Mouse (Mus musculus): ENCODE results near the gene Hhipl2. TPM values are rescaled to one million over a fixed set of nuclear protein-coding genes. Genes with fewer than 3 reads are reported as not detected.
"Not testable (repeated sequence)": the region's sequence is repeated elsewhere in the genome, so short reads cannot be mapped to it uniquely, and the experiment has no call there.

The Hhipl2 gene
- polyA plus RNA-seq, 1 experiment from 2014 or later, result not detected

DNA sequence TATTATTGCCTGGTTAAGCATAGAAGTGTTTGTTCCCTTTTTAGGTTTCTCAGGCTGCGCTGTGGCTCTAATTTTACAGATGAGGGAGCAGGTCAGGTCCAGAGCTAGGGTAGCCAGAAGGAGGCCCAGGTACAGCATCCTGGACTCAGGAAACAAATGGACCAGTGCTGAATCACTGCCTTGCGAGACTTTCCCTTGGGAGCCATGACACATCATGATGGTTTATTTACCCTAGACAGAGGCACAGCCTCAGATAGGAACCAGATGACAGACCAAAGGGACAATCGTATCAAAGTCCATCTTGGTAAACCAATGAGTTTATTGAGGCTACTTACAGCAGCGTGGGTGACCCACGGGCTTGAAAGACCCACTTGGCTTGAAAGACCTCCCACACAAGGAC is 36.2 kb upstream of the Hhipl2 start:
- TF ChIP-seq EP300 (IDR thresholded peaks at IDR 0.05; ENCODE audit: low read depth) (no peak), CTCF (IDR thresholded peaks at IDR 0.05; ENCODE audit: low read depth) (no peak)
- H3K4me2 ChIP-seq (ENCODE audit: low read depth, low read length), result no peak overlapping the region
- H3K4me3 ChIP-seq (ENCODE audit: low read depth, low read length), result no peak overlapping the region
- no peaks in the 10 kb centered on the region for H3K36me3 ChIP-seq (replicated peaks; ENCODE audit: insufficient read depth, low read length)
- no peaks in the 10 kb centered on the region; the same call in 1 of the 2 replicates for H3K4me1 ChIP-seq (ENCODE audit: insufficient read depth)
- DNase-seq (no peak), ATAC-seq (no peak)
- H3K9ac ChIP-seq (replicated peaks), result no peak overlapping the region
- WGBS (ENCODE audit: insufficient replicate concordance), result 63% methylated on average over 5 of the region's 5 CpGs
- no peak overlapping the region for H3K27ac ChIP-seq (ENCODE audit: low read depth)
- no peaks in the 10 kb centered on the region for H3K27me3 ChIP-seq (ENCODE audit: insufficient read depth, low read length)
- no peaks in the 10 kb centered on the region for H3K9me3 ChIP-seq (ENCODE audit: low read length)

DNA sequence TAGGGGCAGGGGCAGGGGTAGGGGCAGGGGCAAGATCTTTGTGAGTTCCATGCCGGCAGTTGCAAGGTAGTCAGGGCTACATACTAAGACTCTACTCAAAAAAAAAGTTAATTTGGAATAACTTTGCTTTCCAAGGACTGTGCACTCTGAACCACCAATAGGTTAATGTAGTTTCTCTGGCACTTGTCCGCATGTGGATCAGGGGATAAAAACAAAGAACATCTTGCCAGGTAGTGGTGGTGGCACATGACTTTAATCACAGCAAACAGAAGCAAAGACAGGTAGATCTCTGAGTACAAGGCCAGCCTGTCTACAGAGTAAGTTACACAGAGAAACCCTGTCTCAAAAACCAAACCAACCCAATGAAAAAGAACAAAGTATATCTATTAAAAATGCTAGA is 35.4 kb upstream of the Hhipl2 start:
- H3K36me3 ChIP-seq (replicated peaks; ENCODE audit: insufficient read depth, low read length), result no peaks in the 10 kb centered on the region
- no peak overlapping the region for H3K27ac ChIP-seq (ENCODE audit: low read depth)
- H3K27me3 ChIP-seq (ENCODE audit: insufficient read depth, low read length), result no peaks in the 10 kb centered on the region
- DNase-seq (no peak), ATAC-seq (no peak)
- H3K4me1 ChIP-seq (ENCODE audit: insufficient read depth), result no peaks in the 10 kb centered on the region; the same call in 1 of the 2 replicates
- no peaks in the 10 kb centered on the region for H3K9me3 ChIP-seq (ENCODE audit: low read length)
- no peak overlapping the region for H3K4me3 ChIP-seq (ENCODE audit: low read depth, low read length)
- H3K9ac ChIP-seq (replicated peaks), result no peak overlapping the region
- 75% methylated on average over 2 of the region's 2 CpGs for WGBS (ENCODE audit: insufficient replicate concordance)
- TF ChIP-seq EP300 (IDR thresholded peaks at IDR 0.05; ENCODE audit: low read depth) (no peak), CTCF (IDR thresholded peaks at IDR 0.05; ENCODE audit: low read depth) (no peak)
- H3K4me2 ChIP-seq (ENCODE audit: low read depth, low read length), result no peak overlapping the region

DNA sequence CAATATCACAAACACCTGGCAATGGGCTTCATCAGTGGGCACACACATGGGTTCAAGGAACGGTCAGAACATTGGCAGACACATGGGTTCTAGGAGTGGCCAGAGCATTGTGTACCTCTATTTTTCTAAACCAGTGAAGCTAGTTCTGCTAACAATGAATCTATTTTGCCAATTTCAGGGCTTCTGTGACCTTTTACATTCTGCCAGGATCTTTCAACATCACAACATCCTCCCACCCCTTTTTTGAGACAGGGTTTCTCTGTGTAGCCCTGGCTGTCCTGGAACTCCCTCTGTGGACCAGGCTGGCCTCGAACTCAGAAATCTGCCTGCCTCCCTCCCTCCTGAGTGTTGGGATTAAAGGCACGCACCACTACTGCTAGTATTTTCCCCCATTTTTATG is 30.6 kb upstream of the Hhipl2 start:
- H3K9ac ChIP-seq (replicated peaks); H3K4me2 ChIP-seq (ENCODE audit: low read depth, low read length); H3K36me3 ChIP-seq (replicated peaks; ENCODE audit: insufficient read depth, low read length); DNase-seq; H3K27me3 ChIP-seq (ENCODE audit: insufficient read depth, low read length); H3K4me1 ChIP-seq (ENCODE audit: insufficient read depth); H3K4me3 ChIP-seq (ENCODE audit: low read depth, low read length); H3K27ac ChIP-seq (ENCODE audit: low read depth); ATAC-seq; H3K9me3 ChIP-seq (ENCODE audit: low read length): not testable (repeated sequence)
- WGBS (ENCODE audit: insufficient replicate concordance), result 85% methylated on average over 3 of the region's 3 CpGs

DNA sequence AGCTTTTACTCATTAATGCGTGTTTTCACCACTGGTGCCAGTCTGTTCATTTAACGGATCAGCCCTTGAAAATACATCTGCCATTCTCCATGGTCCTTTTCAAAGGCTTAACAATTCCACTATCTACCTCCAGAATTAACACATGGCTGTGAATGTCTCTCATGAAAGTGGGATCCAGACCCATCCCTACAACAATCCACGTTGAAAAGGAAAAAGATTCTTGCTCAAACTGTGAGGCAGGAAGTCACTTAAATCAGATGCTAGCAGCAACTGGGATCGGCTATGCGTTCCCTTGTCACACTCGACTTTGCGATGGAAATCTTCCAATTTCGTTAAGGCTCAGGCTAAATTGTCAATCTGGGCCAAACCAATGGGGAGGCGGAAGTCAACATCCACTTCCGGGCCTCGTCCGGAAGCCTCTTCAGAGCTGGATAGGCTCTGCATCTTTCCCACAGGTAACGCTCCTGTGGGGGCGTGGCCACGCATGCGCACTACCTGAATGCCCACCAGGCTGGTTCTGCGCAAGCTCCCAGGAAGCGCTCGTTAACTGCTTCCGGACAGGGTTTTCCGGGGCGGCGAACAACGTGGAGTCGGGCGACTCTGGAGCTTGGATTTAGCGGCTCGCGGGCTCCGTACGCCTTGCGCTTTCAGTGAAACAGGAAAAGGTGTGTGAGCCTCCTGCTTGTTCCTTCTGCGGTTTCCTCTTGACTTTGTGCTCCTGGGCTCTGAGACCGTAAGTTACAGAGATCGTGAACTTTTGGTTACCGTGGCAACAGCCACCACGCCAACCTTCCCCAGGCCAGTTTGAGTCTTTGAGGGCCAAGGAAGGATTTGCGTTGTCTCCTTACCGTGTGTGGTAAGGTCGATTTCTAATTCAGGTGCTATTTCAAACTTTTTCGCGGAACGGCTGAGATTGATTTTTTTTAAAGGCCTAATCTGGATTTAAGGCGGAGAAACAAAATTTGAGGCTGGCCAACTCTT is 29.3 kb upstream of the Hhipl2 start, which contains the start of gene Taf1a:
TSS of gene Taf1a (plus strand) at position 556 of the 981 bp plus-strand sequence.
- H3K4me2 ChIP-seq (ENCODE audit: low read depth, low read length), result peak within 1 kb of the TSS; percentile 71
- no peaks in the 10 kb centered on the region for H3K9me3 ChIP-seq (ENCODE audit: low read length)
- 5% methylated on average over 44 of the region's 44 CpGs for WGBS (ENCODE audit: insufficient replicate concordance)
- peaks cover 8% of the 10 kb centered on the region for H3K4me1 ChIP-seq (ENCODE audit: insufficient read depth)
- DNase-seq (peak; percentile 96), ATAC-seq (peak; percentile 100)
- TF ChIP-seq EP300 (IDR thresholded peaks at IDR 0.05; ENCODE audit: low read depth) (no peak), CTCF (IDR thresholded peaks at IDR 0.05; ENCODE audit: low read depth) (no peak)
- peaks cover 8% of the 10 kb centered on the region for H3K36me3 ChIP-seq (replicated peaks; ENCODE audit: insufficient read depth, low read length)
- peak within 1 kb of the TSS; percentile 41 for H3K27ac ChIP-seq (ENCODE audit: low read depth)
- peak within 1 kb of the TSS; percentile 64 for H3K9ac ChIP-seq (replicated peaks)
- no peaks in the 10 kb centered on the region for H3K27me3 ChIP-seq (ENCODE audit: insufficient read depth, low read length)
- peak within 1 kb of the TSS; percentile 59 for H3K4me3 ChIP-seq (ENCODE audit: low read depth, low read length)

DNA sequence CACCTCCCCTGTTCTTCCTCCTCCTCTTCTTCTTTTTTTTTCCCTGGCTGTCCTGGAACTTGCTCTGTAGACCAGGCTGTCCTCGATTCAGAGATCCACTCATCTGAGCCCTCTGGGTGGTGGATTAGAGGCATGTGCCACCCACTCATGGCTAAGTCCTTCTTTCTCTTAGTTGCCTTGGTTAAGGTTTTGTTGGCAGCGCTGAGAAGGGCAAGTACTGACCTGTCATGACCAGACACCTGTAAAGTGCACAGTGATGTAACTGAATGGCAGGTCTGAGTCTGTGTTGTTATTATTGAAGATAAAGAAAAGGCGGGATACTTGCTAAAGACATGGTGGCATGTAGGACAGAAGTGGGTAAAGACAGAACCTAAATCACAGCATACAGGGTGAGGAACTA is 14.6 kb upstream of the Hhipl2 start:
- 84% methylated on average over 3 of the region's 3 CpGs for WGBS (ENCODE audit: insufficient replicate concordance)
- Histone ChIP-seq H3K36me3 (replicated peaks; ENCODE audit: insufficient read depth, low read length) (peaks cover 36% of the 10 kb centered on the region), H3K9ac (replicated peaks) (no peak overlapping the region), H3K27me3 (ENCODE audit: insufficient read depth, low read length) (no peaks in the 10 kb centered on the region), H3K9me3 (ENCODE audit: low read length) (no peaks in the 10 kb centered on the region), H3K27ac (ENCODE audit: low read depth) (no peak overlapping the region), H3K4me3 (ENCODE audit: low read depth, low read length) (no peak overlapping the region), H3K4me2 (ENCODE audit: low read depth, low read length) (no peak overlapping the region), H3K4me1 (ENCODE audit: insufficient read depth) (no peaks in the 10 kb centered on the region)
- DNase-seq (no peak), ATAC-seq (no peak)
- TF ChIP-seq CTCF (IDR thresholded peaks at IDR 0.05; ENCODE audit: low read depth) (no peak), EP300 (IDR thresholded peaks at IDR 0.05; ENCODE audit: low read depth) (no peak)

DNA sequence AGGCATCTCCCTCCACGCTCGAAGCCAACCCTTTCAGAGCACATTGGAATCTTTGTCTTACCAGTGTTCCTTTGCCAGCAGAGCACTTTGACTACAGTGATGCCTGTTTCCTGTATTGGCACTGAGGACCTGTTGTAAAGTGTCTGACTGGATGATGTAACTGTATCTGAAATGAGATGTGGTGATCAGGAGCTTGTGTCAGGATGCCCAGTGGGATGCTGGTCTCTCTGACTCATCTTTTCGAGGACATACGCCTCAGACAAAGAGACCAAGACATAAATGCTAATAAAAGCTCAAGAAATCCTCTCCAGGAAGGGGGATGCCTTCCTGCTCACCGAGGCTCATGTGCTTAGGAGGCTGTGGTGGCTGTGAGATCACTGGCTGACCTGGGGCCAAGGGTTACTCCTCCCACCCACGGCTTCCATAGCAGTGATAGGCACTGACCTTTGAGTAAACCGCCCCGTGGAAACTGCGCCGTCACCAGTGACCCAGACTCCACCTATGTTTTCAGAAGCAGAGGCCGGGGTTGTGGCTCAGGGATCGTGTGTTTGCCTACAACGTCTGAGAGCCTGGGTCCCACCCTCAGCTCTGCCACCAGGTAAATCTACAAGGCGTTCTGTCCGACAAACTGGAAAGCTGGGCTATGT is 3.8 kb upstream of the Hhipl2 start:
- Histone ChIP-seq H3K9ac (replicated peaks) (no peak overlapping the region), H3K27me3 (ENCODE audit: insufficient read depth, low read length) (no peaks in the 10 kb centered on the region), H3K4me1 (ENCODE audit: insufficient read depth) (no peaks in the 10 kb centered on the region), H3K4me2 (ENCODE audit: low read depth, low read length) (no peak overlapping the region), H3K4me3 (ENCODE audit: low read depth, low read length) (no peak overlapping the region), H3K36me3 (replicated peaks; ENCODE audit: insufficient read depth, low read length) (peaks cover 9% of the 10 kb centered on the region), H3K27ac (ENCODE audit: low read depth) (no peak overlapping the region), H3K9me3 (ENCODE audit: low read length) (no peaks in the 10 kb centered on the region)
- no peak for DNase-seq
- no peak for ATAC-seq
- TF ChIP-seq CTCF (IDR thresholded peaks at IDR 0.05; ENCODE audit: low read depth), result no peak
- TF ChIP-seq EP300 (IDR thresholded peaks at IDR 0.05; ENCODE audit: low read depth), result no peak
- WGBS (ENCODE audit: insufficient replicate concordance), result 73% methylated on average over 15 of the region's 15 CpGs
